Mouse (Mus musculus) erythroblast, embryonic 14.5 days (primary cell): ENCODE results near the gene Trpv2.

Experiments
- GATA1 ChIP-seq: IDR thresholded peaks from 2 replicates; pipeline ENCODE4 v1.6.1; 2012; ENCODE audit warnings: low read length, inconsistent platforms, mixed read lengths
- TAL1 ChIP-seq: IDR thresholded peaks from 3 replicates; pipeline ENCODE4 v1.6.1; 2012; ENCODE audit warnings: low read length, inconsistent platforms, mixed read lengths

- TF ChIP-seq TAL1 (no peak), GATA1 (no peak)
Measured at GRCm38 (mm10) chr11:62635406-62635805, 61.1 kb downstream of the Trpv2 start.
